Mouse (Mus musculus): Measurements from ENCODE around the gene Micu1.
A peak's percentile ranks its signal among the peaks of the same experiment; 100 is the strongest.
"Not testable (repeated sequence)": the region's sequence is repeated elsewhere in the genome, so short reads cannot be mapped to it uniquely, and the experiment has no call there.

Gene Micu1

GRCm38 (mm10) chr10:59702207-59703032 is at the start of gene Micu1:
Micu1 (plus strand) TSS chr10:59702477.
- peak; percentile 98 for DNase-seq

DNA sequence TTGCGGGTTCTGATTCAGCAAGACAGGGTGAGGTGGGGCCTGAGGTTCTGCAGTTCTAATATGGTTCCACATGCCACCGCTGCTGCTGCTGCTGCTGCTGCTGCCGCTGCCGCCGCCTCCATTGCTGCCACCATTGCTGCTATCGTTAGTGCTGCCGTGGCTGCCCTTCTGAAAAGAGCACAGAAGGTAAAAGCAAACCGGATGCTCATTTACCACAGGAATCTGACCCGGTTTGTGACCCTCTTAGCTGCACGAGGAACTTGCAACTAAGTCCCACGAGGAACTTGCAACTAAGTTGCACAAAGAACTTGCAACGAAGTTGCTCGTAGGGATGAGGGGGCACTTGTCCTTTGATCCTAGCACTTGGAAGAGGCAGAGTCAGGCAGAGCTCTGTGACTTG is 45.5 kb upstream of the Micu1 start:
- DNase-seq, result no peak

GRCm38 (mm10) chr10:59664765-59665164 is 37.5 kb upstream of the Micu1 start:
- DNase-seq, result no peak

DNA sequence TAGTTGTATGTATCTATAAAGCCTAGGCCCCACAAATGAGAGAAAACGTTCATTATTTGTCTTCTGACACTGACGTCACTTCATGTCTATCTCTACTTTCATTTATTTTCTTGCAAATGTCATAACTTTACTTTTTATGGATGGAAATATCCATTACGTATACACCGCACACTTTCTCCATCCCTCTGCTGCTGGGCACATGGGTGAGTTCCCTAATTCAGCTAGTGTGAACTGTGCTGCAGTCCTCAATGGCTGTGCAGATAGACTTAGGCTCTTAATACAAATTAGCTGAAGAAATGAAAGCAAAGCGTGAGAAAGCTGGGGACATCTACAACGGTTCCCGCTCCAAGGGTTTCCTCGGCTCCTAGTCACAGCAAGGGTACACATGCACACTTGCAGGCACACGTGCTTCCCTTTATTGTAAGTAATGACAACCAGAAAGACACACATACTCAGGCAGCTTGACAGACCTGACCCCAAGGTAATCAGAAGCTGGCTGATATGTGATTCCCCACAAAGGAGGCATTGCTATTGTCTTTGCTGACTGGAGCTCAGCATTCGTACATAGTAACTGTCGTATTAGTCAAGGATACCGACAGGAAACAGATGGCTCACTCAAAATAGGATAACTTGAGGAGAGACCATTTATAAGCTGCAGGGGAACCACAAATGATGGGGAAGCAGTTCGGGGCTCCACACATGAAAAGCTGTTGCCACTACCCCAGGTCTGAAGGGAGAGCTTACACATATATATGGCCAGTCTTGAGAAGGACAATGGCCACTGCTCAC is 36.6 kb upstream of the Micu1 start:
- DNase-seq, result peak; percentile 9

DNA sequence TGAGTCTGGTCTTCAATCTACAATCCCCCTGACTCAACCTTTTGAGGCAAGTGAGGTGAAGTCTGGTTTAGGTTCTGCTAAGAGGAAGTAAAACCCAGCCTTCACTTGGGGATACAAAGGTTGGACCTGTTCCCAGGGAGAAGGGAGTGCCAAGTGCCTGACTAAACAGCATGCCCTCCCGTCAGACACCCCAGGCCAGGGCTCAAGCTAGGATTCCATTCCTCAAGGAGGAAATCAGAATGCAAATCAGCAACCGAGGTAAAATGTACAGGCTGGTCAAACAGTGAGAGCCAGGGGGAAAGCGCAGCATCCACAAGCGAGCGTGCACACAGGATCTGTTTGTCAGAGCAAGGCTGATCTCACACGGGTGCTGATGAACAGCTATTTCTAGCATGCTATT is 34.9 kb upstream of the Micu1 start:
- DNase-seq, result no peak

DNA sequence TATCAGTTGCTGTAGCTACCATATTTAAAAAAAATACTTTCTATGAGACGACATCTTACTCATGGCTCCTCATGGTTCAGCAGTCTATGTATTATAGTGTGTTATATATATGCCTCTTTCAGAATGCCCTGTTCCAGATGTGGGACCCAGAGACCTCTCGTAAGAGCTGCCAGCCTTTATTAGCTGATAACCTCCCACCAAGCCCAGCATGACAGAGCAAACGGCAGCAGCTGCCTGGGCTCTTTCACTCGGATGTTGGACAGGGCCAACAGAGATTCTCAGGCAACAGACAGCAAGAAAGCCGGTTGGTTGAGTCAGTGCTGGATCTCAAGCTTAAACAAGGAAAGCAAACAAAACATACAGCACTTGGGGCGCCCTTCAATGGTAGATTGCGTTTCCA is 33.8 kb upstream of the Micu1 start:
- DNase-seq, result no peak

DNA sequence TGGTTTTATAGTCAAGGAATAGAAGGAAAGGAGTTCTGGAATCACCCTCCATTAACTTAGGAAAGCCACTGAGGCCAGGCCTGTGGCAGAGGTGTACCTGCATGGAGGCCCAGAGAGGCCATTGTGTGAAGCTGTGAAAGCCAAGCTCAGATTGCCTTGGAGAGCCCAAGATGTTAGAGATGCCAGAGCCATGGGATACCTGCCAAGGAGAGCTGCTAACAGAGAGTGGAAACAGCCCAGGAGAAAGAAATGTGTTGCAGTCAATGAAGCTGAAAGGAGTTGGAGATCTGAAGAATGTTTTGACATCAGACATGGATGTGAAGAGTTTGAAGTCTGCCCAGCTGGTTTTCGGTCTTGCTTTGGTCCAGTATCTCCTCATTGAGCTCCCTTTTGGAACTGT is 24.4 kb upstream of the Micu1 start:
- DNase-seq, result peak; percentile 12

- DNase-seq, result no peak
Measured at GRCm38 (mm10) chr10:59679189-59679588, 23.1 kb upstream of the Micu1 start.

DNA sequence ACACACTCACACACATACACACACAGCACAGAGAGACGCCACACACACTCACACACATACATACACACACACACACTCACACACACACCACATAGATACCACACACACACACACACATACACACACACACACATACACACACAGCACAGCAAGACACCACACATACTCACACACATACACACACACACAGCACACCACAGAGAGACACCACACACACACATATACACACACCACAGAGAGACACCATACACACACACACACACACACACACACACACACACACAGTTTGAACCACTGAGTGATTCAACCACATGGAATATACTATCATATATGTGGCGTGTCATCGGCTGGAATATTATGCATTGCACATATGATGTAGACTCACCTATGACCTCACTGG is 16.7 kb upstream of the Micu1 start:
- not testable (repeated sequence) for DNase-seq

GRCm38 (mm10) chr10:59687126-59687525 is 15.2 kb upstream of the Micu1 start:
- no peak for DNase-seq

GRCm38 (mm10) chr10:59689836-59690235 is 12.4 kb upstream of the Micu1 start:
- no peak for DNase-seq

DNA sequence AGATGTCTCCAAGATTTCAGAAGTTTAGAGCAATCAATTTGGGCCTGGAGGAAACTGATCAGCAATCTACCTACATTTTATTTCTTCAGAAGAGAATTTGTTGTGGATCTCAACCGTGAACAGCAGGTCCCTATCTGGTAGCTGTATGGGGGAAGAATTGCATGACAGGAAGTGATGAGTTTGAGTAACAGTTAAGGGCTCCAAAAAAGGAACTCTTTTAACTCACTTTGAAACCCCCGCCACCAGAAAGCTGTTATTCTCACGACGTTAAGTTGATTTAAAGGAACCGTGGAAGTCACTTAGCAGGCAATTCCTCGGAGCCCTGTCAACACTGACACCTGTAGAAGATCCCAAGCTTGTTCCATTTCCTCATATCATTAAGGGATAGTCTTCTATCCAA is 9.8 kb upstream of the Micu1 start:
- DNase-seq, result no peak

GRCm38 (mm10) chr10:59694104-59694503 is 8.2 kb upstream of the Micu1 start:
- DNase-seq, result no peak

DNA sequence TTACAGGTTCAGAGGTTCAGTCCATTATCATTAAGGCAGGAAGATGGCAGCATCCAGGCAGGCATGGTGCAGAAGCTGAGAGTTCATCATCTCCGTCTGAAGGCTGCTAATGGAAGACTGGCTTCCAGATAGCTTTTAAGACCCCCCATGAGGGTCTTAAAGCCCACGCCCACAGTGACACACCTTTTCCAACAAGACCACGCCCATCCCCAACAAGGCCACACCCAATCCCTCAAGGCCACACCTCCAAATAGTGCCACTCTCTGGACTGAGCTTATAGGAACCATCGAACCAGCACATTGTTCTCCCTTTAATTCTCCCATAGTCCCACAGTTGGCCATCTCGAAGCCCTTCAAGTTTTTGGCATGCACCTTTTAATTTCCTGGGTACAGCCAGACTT is 2.8 kb upstream of the Micu1 start:
- no peak for DNase-seq

- no peak for DNase-seq
Measured at GRCm38 (mm10) chr10:59701805-59702204, 472 bp upstream of the Micu1 start.

DNA sequence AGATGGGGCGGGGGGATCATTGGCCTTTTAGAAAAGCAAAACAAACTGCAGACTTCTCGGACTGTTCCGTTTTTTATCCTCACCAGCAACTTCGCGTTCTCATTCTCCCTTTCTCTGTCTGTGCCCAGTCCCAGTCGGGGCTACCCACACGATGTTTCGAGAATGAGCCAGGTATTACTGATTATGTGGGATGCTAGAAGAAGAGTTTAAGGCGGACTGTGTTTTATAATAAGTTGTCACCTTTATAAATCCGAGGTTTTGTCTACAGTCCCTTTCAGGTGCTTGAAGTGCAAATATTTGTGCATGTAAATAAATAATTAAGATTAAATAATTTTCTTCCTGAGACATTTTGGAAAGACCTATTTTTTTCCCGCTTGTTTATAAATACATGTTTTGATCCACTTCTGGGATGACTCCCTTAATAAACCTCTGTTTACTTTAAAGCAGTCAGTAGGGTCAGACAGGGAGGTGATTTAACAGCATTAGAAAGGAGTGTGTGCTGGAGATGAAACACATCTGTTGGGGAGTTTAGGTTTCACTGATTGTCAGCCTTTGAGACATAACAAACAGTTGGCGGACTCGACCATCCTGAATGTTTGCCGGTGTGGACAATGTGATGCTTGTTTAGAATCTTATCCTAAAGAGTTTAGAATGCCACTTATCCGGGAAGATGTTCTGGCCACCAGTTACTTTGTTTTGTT is 933 bp downstream of the Micu1 start:
- DNase-seq, result no peak

DNA sequence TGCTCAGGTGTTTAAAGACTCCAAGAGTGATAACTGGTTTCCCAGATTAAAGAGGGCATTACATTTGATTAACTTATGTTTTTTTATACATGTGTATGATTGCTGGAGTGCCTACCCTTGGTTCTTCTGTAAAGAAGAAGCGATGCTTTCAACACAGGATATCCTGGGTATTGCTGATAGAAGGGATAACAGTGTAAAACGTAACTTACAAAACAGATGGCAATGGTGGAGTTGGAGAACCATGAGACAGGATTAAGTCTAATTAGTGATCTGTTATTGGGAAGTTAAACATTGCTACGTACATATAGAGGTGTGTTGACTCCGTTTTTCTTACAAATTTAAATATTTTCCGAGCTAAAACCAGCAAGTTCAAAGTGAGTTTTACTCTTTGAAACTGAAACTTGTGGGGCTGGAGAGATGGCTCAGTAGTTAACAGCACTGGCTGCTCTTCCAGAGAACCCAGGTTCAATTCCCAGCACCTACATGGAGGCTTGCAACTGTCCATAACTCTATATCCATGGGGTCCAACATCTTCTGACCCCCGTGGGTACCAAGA is 4.8 kb downstream of the Micu1 start:
- no peak for DNase-seq

DNA sequence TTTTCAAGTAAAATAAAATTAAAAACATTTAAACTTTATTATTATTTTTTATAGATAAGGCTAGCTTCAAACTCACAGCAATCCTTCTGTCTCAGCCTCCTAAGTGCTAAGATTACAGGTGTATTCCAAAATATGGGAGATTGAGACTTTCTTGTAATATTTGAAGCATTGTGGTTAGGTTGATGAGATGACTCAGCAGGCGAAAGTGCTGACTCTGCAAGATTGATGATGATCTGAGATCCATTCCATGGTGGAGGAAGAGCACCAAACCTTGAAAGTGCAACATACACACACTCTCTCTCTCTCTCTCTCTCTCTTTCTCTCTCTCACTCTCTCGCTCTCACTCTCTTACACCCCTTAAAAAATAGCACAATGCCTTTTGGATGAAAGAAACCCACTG is 5.3 kb downstream of the Micu1 start:
- DNase-seq, result no peak

- DNase-seq, result no peak
Measured at GRCm38 (mm10) chr10:59709281-59709680, 7.0 kb downstream of the Micu1 start.

- no peak for DNase-seq
Measured at GRCm38 (mm10) chr10:59710246-59710645, 8.0 kb downstream of the Micu1 start.

DNA sequence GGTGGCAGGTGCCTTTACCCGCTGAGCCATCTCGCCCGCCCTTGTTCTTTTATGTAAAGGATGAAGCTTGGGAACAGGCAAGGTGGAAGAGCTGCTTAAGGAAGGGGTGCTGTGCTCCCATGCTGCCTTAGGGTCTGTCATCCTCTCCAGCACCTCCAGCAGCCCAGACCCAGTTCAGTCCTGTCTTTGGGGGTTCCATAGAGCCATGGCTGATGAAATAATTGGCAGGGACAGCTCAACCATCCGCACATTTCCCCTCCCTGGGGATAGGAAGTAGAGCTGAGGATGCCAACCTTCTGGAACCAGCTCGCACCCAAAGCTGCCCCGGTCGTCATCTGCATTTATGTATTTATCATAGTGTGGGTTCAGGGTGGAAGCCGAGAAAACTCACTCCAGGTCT is 9.8 kb downstream of the Micu1 start:
- no peak for DNase-seq

DNA sequence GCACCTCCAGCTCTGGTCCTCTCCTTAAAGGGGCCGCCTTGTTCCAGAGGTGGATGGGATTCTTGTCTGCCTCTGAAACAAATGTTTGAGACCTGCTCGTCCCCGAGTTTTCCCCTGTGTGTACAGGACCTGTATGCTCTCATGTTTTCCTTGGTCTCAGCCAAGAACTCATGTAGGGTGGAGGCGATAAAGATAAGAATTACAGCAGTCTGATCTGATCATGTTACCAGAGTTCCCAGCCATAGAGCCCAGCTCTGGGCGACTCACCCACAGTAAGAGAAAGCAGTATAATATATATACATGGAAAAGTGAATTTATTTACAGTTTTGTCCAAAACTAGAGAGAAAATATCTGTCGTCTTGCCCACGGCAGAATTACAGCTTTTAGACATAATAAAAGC is 17.7 kb downstream of the Micu1 start:
- DNase-seq, result no peak

- no peak for DNase-seq
Measured at GRCm38 (mm10) chr10:59721555-59721954, 19.3 kb downstream of the Micu1 start.
